Mouse (Mus musculus): ENCODE data around the gene Ddit4.

GRCm38 (mm10) chr10:59948363-59949254 lies 3.0 kb downstream of the Ddit4 start:
- TF ChIP-seq HCFC1 (IDR thresholded peaks at IDR 0.05; ENCODE audit: borderline replicate concordance, insufficient read depth, low read length) (no peak), ZC3H11A (IDR thresholded peaks at IDR 0.05; ENCODE audit: borderline replicate concordance, low read depth, low read length) (no peak), MAFK (IDR thresholded peaks at IDR 0.05; ENCODE audit: insufficient read depth, low read depth, low read length) (no peak), CHD2 (IDR thresholded peaks at IDR 0.05; ENCODE audit: low read depth, low read length) (no peak), ZNF384 (IDR thresholded peaks at IDR 0.05; ENCODE audit: low read depth, low read length) (no peak)
